Mouse (Mus musculus): Measurements from ENCODE around the gene Ppp1r14d.

DNA sequence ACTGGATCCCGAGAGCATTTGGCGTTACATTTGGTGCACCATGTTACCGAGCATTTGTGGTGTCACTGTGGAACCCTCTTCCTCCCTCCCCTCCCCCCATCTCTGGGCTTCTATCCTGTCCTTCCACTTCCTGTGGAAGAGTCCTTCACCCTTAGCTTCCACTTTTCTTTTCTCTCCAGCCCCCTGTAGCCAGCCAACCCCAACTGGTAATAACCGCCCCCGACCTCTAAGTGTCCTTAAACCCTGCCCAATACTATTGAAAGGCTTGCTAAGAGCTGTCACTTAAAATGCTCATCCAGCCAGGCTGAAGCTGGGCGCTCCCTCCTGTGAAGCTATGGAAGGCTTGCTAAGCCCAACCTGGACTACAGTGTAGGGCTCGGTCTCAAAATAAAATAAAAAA lies 47.2 kb upstream of the Ppp1r14d start:
- TF ChIP-seq CTCF (IDR thresholded peaks at IDR 0.05) (no peak), POLR2A (IDR thresholded peaks at IDR 0.05; ENCODE audit: insufficient read depth, low read depth, low read length) (no peak), EP300 (IDR thresholded peaks at IDR 0.05; ENCODE audit: insufficient read depth, low read depth, low read length) (no peak)

Measured in heart, adult 2 months (tissue).